Mouse (Mus musculus): Measurements from ENCODE around the gene Gm49673. TPM values are rescaled to one million over a fixed set of nuclear protein-coding genes. Genes with fewer than 3 reads are reported as not detected.
"Not testable (repeated sequence)": the region's sequence is repeated elsewhere in the genome, so short reads cannot be mapped to it uniquely, and the experiment has no call there.

The Gm49673 gene
- polyA plus RNA-seq, 1 experiment from 2014 or later, result not detected

GRCm38 (mm10) chr17:8112199-8112598 lies 35.4 kb downstream of the Gm49673 start:
- H3K79me2 ChIP-seq (ENCODE audit: inconsistent target); H3K4me3 ChIP-seq (ENCODE audit: inconsistent target); H3K36me3 ChIP-seq (ENCODE audit: inconsistent target); H3K27ac ChIP-seq: not testable (repeated sequence)
- WGBS (ENCODE audit: missing documents), result no CpG with 5 or more reads among the region's 1 CpGs

- WGBS (ENCODE audit: missing documents), result no CpG with 5 or more reads among the region's 6 CpGs
- H3K27ac ChIP-seq; H3K36me3 ChIP-seq (ENCODE audit: inconsistent target); H3K4me3 ChIP-seq (ENCODE audit: inconsistent target); H3K79me2 ChIP-seq (ENCODE audit: inconsistent target): not testable (repeated sequence)
Observed at GRCm38 (mm10) chr17:8101297-8101609, 46.3 kb downstream of the Gm49673 start.

- H3K4me3 ChIP-seq (ENCODE audit: inconsistent target), result not testable (repeated sequence)
Observed at GRCm38 (mm10) chr17:8100405-8101296, 46.9 kb downstream of the Gm49673 start.

GRCm38 (mm10) chr17:8096199-8096598 lies 51.4 kb downstream of the Gm49673 start:
- H3K4me3 ChIP-seq (ENCODE audit: inconsistent target); H3K36me3 ChIP-seq (ENCODE audit: inconsistent target); H3K27ac ChIP-seq; H3K79me2 ChIP-seq (ENCODE audit: inconsistent target): not testable (repeated sequence)
- 20% methylated on average over 2 of the region's 5 CpGs for WGBS (ENCODE audit: missing documents)

More at GRCm38 (mm10) chr17:8100405-8101296, 46.9 kb downstream of the Gm49673 start:
- H3K27ac ChIP-seq; H3K79me2 ChIP-seq (ENCODE audit: inconsistent target); H3K36me3 ChIP-seq (ENCODE audit: inconsistent target): not testable (repeated sequence)
- no CpG with 5 or more reads among the region's 26 CpGs for WGBS (ENCODE audit: missing documents)

GRCm38 (mm10) chr17:8095653-8096052 lies 51.9 kb downstream of the Gm49673 start:
- not testable (repeated sequence) for H3K79me2 ChIP-seq (ENCODE audit: inconsistent target); H3K27ac ChIP-seq; H3K4me3 ChIP-seq (ENCODE audit: inconsistent target); H3K36me3 ChIP-seq (ENCODE audit: inconsistent target)
- 82% methylated on average over 2 of the region's 5 CpGs for WGBS (ENCODE audit: missing documents)

- not testable (repeated sequence) for H3K79me2 ChIP-seq (ENCODE audit: inconsistent target); H3K36me3 ChIP-seq (ENCODE audit: inconsistent target); H3K27ac ChIP-seq; H3K4me3 ChIP-seq (ENCODE audit: inconsistent target)
- WGBS (ENCODE audit: missing documents), result 64% methylated on average over 3 of the region's 18 CpGs
Observed at GRCm38 (mm10) chr17:8092537-8093526, 54.8 kb downstream of the Gm49673 start.

GRCm38 (mm10) chr17:8091320-8091719 lies 56.3 kb downstream of the Gm49673 start:
- H3K79me2 ChIP-seq (ENCODE audit: inconsistent target); H3K27ac ChIP-seq; H3K4me3 ChIP-seq (ENCODE audit: inconsistent target); H3K36me3 ChIP-seq (ENCODE audit: inconsistent target): not testable (repeated sequence)
- WGBS (ENCODE audit: missing documents), result 97% methylated on average over 6 of the region's 14 CpGs

GRCm38 (mm10) chr17:8069847-8070246 lies 77.7 kb downstream of the Gm49673 start:
- H3K36me3 ChIP-seq (ENCODE audit: inconsistent target); H3K4me3 ChIP-seq (ENCODE audit: inconsistent target); H3K27ac ChIP-seq; H3K79me2 ChIP-seq (ENCODE audit: inconsistent target): not testable (repeated sequence)
- WGBS (ENCODE audit: missing documents), result no CpG with 5 or more reads among the region's 2 CpGs

GRCm38 (mm10) chr17:8056637-8057138 lies 90.9 kb downstream of the Gm49673 start:
- H3K4me3 ChIP-seq (ENCODE audit: inconsistent target); H3K36me3 ChIP-seq (ENCODE audit: inconsistent target); H3K79me2 ChIP-seq (ENCODE audit: inconsistent target); H3K27ac ChIP-seq: not testable (repeated sequence)
- WGBS (ENCODE audit: missing documents), result no CpG with 5 or more reads among the region's 3 CpGs

GRCm38 (mm10) chr17:8055919-8056589 lies 91.5 kb downstream of the Gm49673 start:
- H3K27ac ChIP-seq; H3K4me3 ChIP-seq (ENCODE audit: inconsistent target); H3K79me2 ChIP-seq (ENCODE audit: inconsistent target); H3K36me3 ChIP-seq (ENCODE audit: inconsistent target): not testable (repeated sequence)
- WGBS (ENCODE audit: missing documents), result 100% methylated on average over 1 of the region's 6 CpGs

GRCm38 (mm10) chr17:8051247-8051646 lies 96.3 kb downstream of the Gm49673 start:
- H3K36me3 ChIP-seq (ENCODE audit: inconsistent target); H3K4me3 ChIP-seq (ENCODE audit: inconsistent target); H3K79me2 ChIP-seq (ENCODE audit: inconsistent target); H3K27ac ChIP-seq: not testable (repeated sequence)
- WGBS (ENCODE audit: missing documents), result 50% methylated on average over 2 of the region's 3 CpGs

- H3K27ac ChIP-seq; H3K36me3 ChIP-seq (ENCODE audit: inconsistent target); H3K79me2 ChIP-seq (ENCODE audit: inconsistent target); H3K4me3 ChIP-seq (ENCODE audit: inconsistent target): not testable (repeated sequence)
- 0% methylated on average over 3 of the region's 6 CpGs for WGBS (ENCODE audit: missing documents)
Observed at GRCm38 (mm10) chr17:8050218-8050617, 97.4 kb downstream of the Gm49673 start.

- no CpG with 5 or more reads among the region's 5 CpGs for WGBS (ENCODE audit: missing documents)
- not testable (repeated sequence) for H3K79me2 ChIP-seq (ENCODE audit: inconsistent target); H3K4me3 ChIP-seq (ENCODE audit: inconsistent target); H3K27ac ChIP-seq; H3K36me3 ChIP-seq (ENCODE audit: inconsistent target)
Observed at GRCm38 (mm10) chr17:8046178-8046577, 101.4 kb downstream of the Gm49673 start.

GRCm38 (mm10) chr17:8041197-8041596 lies 106.4 kb downstream of the Gm49673 start:
- WGBS (ENCODE audit: missing documents), result no CpG with 5 or more reads among the region's 5 CpGs
- H3K79me2 ChIP-seq (ENCODE audit: inconsistent target); H3K27ac ChIP-seq; H3K4me3 ChIP-seq (ENCODE audit: inconsistent target); H3K36me3 ChIP-seq (ENCODE audit: inconsistent target): not testable (repeated sequence)
